Mouse (Mus musculus): Measurements from ENCODE around the gene Slc10a6.

Gene Slc10a6

DNA sequence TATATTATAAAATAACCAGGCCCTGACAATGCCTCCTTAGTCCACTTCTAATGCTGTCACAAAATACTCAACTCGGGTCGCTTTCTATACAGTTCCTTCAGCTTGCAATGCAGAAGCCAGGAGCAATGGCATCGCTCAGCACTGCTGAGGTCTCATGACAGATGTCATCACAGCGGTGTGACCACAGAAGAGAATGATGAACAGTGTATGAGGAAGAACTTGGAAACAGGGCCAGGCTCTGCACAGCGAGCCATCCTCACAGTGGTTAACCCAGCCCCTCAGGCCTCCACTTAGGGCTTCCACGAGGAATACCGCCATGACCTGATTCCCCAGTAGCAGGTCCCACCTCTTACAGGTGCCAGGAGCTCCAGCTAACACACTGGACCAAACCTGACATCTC, 14.8 kb downstream of the Slc10a6 start:
- DNase-seq = no peak

DNA sequence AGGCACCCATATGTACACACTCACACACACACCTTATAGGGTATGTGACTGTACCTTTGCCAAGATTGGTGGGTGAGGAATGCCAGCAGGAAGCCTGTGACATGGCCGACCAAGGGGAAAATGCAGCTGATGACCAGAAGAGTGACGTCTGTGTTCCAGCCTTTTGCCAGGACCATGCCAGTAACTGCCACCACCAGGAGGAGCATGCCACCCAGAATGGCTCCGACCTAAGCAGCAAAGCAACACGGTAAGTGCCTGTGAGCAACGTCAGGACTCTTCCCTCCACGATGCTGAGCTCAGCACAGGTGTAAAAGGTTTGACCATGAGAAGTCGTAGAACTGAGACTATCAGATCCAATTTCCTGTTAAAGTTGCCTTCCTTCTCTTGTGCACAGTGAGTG, 16.9 kb downstream of the Slc10a6 start:
- no peak for DNase-seq

GRCm38 (mm10) chr5:103610856-103611472, 18.2 kb downstream of the Slc10a6 start:
- no peak for DNase-seq

DNA sequence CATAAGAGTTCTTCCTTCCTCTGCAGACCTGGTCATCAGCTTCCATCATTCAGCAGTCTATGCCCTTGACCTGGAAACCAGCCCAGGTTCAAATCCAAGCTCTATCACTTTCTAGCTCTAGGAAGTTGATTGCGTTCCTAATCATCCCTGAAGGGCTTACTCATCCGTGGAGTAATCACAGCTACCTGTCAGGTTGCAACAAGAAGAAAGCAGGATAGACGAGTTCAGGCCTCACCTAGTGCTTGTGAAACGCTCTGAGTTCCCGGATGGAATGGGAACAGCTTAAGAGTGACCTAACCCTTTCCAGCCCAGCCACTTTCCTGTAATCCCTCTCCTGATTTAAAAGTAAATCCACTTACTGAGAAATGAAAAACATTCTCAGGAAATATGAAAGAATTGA, 19.1 kb downstream of the Slc10a6 start:
- DNase-seq = no peak

DNA sequence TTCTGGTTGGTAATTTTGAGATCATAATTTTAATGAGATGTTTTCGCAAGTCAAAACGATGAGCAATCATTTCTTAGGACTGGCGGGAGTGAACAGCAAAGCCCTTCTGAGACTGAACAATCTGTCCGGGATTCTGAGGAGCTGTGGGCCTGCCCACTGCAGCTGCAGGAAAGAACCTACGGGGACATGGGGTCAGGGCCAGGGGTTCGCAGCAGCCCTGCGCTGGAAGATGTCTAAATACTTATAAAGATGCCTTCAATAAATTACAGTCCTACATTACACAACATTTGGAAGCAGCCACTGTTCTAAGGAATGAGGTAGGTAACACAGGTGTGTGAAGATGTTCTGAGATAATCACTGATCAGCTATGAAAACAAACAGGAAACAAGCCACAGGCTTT, 23.5 kb downstream of the Slc10a6 start:
- no peak for DNase-seq

DNA sequence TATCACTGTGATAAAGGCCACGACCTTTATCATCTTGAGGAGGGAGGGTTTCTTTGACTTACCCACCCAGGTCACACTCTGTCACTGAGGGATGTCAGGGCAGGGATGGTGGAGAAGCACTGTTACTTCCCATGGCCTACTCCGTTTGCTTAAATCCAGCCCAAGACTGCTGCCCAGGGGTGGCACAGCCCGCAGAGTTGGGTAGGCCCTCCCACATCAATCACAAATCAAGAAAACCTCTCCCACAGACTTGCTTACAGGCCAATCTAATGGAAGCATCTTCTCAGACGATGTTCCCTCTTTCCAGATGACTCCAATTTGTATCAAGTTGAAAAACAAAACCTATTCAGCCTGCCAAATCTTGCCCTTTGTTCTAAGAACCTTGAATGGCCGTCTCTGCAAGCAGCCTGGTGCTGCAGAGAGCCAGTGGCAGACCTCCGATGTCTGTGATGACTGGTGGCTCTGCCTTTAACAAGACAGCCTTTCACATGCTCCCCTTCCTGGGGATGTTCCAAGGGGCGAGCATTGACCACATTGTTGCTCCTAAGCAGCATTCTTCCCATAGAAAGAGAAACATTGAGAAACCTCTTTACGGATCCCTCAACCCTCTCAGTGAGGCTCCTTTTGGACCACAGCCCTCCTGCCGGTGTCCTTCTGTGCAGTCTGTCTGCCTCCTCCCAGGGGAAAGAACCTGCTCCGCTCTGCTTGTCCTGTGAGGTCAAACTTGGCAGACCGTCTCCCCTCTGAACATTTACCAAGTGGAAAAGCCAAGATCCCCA, 25.9 kb downstream of the Slc10a6 start:
- DNase-seq = no peak

GRCm38 (mm10) chr5:103598881-103599280, 30.3 kb downstream of the Slc10a6 start:
- DNase-seq = no peak

DNA sequence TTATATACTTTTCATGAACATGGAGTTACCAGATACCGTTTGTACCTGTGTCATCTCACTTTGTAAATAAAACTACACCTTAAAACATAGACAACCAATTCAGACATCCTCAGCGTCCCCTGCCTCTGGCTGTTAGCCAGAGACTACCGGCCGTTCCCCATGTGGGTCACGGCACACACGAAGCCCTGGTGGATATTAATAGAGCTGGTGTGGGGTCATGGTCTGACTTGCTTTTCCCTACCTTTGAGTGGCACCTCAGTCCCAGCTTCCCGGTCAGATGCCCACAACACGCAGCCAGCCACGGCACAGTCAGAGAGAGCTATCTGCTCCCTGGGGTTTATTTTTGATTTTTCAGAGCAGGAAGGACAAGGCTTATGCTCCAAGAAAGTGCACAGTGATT, 30.9 kb downstream of the Slc10a6 start:
- no peak for DNase-seq

- peak; percentile 34 for DNase-seq
Measured at GRCm38 (mm10) chr5:103597604-103598003, 31.6 kb downstream of the Slc10a6 start.

DNA sequence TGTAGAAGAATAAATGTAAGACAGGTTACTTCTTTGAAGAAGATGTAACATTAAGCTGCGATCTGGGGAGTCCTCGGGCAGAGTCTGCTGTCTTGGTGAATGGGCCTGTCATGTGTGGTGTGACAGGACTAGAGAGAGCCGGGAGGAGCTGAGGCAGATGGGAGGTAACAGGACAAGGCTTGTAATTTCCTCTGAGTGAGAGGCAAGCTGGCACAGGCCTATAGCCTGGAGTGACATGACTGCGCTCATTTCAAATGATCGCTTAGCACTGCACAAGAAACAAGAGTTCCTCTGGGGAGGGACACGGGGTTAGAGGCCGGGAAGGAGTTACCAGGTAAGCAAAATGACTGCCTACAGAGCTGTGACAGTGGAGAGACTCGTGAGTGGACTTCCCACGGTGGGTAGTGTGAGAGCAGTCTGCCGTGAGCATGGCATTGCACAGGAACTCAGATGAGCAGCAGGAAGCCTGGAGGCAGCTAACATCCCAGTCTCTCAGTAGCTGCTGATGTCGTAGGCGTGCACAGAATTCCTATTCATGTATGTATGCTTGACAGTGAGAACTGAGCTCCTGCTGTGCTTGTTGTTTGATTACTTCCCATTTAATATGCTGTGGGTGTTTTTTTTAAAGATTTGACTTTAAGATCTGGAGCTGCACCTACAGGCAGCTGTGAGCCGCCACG, 32.6 kb downstream of the Slc10a6 start:
- DNase-seq = no peak

- DNase-seq = no peak
Measured at GRCm38 (mm10) chr5:103595394-103596226, 33.6 kb downstream of the Slc10a6 start.

- DNase-seq = no peak
Measured at GRCm38 (mm10) chr5:103593575-103593974, 35.6 kb downstream of the Slc10a6 start.

DNA sequence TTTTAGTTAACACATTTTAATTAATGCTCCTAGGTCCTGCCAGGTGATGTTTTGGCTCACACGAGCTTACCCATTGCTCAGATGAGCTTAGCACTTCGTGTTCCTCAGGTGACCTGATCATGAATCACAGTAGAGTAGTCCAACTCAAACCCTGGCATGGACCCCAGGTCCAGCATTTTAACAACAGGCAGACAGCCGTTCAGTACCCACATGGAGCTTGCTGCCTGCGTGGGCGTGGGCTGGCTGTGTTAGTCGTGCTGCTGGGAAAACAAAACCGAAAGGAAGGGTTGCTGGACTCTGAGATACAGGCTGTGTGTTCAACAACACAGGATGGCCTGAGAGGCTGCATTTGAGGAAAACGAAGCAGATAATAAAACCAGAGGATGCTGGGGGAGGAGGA, 36.5 kb downstream of the Slc10a6 start:
- no peak for DNase-seq

- no peak for DNase-seq
Measured at GRCm38 (mm10) chr5:103591846-103592245, 37.4 kb downstream of the Slc10a6 start.

DNA sequence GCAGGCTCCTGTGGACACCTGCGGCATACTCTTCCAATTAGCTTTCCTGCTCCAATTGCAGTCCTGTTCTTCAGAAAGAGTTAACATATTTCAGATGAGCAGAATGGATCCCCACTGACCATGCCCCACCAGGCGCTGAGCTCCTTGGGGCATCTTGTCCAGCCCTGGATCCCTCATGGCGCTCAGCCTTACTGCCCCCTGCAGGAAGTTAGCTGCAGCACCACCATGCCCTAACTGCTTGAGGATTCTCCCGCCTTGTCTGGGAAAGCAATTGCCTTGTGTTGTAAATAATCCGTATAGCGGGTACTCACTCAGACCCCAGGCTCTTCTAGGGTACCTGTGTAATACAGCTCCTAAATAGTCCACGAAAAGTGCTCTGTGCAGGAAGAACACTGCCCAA, 42.0 kb downstream of the Slc10a6 start:
- no peak for DNase-seq

- DNase-seq = no peak
Measured at GRCm38 (mm10) chr5:103579680-103580420, 49.4 kb downstream of the Slc10a6 start.

DNA sequence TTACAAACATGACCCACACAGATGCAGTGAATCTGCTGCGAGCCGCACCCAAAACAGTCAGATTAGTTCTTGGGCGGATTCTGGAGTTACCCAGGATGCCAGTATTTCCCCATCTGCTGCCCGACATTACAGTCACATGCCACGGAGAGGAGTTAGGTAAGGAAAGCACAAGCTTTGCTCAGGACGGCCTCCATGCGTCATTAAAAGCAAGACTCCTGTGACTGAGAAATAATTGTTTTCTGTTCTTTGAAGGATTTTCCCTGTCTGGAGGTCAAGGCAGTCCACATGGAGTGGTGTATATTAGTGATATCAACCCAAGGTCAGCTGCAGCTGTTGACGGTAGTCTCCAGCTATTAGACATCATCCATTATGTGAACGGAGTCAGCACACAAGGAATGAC, 59.8 kb downstream of the Slc10a6 start:
- no peak for DNase-seq

GRCm38 (mm10) chr5:103568034-103568433, 61.2 kb downstream of the Slc10a6 start:
- no peak for DNase-seq

GRCm38 (mm10) chr5:103560546-103560945, 68.7 kb downstream of the Slc10a6 start:
- DNase-seq = no peak

Data from cerebellum, adult 11 months (tissue).